23 mouse cellular contexts compared by ENCODE assay signal in genomic region chr2:141715061-141715460, GRCm38 (mm10).
"Had no signal": no experiment of that assay in that cellular context is flagged by ENCODE, and none has a peak within 500 bp of the region (broad histone marks: within the 10 kb centered on the region; RNA-seq: fewer than 3 reads in every experiment).

No protein-coding gene starts in this region.

- H3K4me2 ChIP-seq: heart, embryonic 12.5 days; hindbrain, embryonic 12.5 days; hindbrain, embryonic 14.5 days; intestine, embryonic 15.5 days; limb, embryonic 15.5 days had no signal

- DNase-seq: gastrocnemius, adult 2 months; gastrocnemius, postnatal 10 days; gastrocnemius, postnatal 25 days; heart, adult 18-20 months; heart, postnatal 10 days; heart, postnatal 4 days; kidney, adult 18-20 months; kidney, adult 8-10 months; kidney, postnatal 10 days; kidney, postnatal 25 days; kidney, postnatal 4 days had no signal

- H3K27ac ChIP-seq: gastrocnemius, adult 2 months; heart, embryonic 10.5 days; hindbrain, embryonic 10.5 days; hindbrain, embryonic 12.5 days; hindbrain, embryonic 14.5 days; intestine, embryonic 15.5 days; layer of hippocampus, adult 2 months; left cerebral cortex, adult 2 months; limb, embryonic 15.5 days had no signal

- H3K9me3 ChIP-seq: heart, embryonic 10.5 days; heart, embryonic 12.5 days; hindbrain, embryonic 10.5 days; hindbrain, embryonic 12.5 days; intestine, embryonic 15.5 days; limb, embryonic 15.5 days had no signal

- H3K4me1 ChIP-seq: heart, embryonic 10.5 days; heart, embryonic 12.5 days; hindbrain, embryonic 10.5 days; hindbrain, embryonic 12.5 days; intestine, embryonic 15.5 days; limb, embryonic 15.5 days had no signal

- H3K4me3 ChIP-seq: gastrocnemius, adult 2 months; heart, embryonic 10.5 days; heart, embryonic 12.5 days; hindbrain, embryonic 10.5 days; hindbrain, embryonic 12.5 days; intestine, embryonic 15.5 days; layer of hippocampus, adult 2 months; left cerebral cortex, adult 2 months; limb, embryonic 15.5 days had no signal

- ATAC-seq: hindbrain, embryonic 16.5 days; inflammation-experienced regulatory T-cells, adult 6 months; intestine, embryonic 15.5 days; intestine, postnatal 0 days had no signal

- H3K9ac ChIP-seq: heart, embryonic 12.5 days; hindbrain, embryonic 12.5 days; hindbrain, embryonic 14.5 days; intestine, embryonic 15.5 days; limb, embryonic 15.5 days had no signal

- H3K27me3 ChIP-seq: heart, embryonic 12.5 days; hindbrain, embryonic 12.5 days; intestine, embryonic 15.5 days; limb, embryonic 15.5 days had no signal

- H3K36me3 ChIP-seq: heart, embryonic 10.5 days; heart, embryonic 12.5 days; hindbrain, embryonic 10.5 days; hindbrain, embryonic 12.5 days; intestine, embryonic 15.5 days; limb, embryonic 15.5 days had no signal
